Mouse (Mus musculus) spleen, adult 12 weeks (tissue): Measurements from ENCODE around the gene Dnajb1.

Experiments used
- DNase-seq: peaks from one replicate; pipeline ENCODE4 v3.0.0; 2022; ENCODE audit warnings: low spot score

Dnajb1 gene

DNA sequence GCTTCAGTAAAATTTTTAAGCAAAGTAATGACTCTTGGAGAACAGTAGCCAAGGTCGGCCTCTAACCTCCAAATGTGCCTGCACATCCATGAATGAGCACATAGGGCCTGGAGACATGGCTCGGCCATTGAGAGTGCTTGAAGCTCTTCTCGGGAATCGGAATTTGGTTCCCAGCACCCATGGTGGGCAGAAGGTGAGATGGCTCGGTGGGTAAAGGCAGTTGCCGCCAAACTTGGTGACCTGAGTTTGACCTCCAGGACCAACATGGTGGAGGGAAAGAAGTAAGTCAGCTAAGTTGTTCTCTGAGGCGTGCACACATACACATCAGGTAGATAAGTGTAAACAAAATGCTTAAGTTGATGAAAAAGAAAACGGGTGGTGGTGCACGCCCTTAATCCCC lies 48.0 kb downstream of the Dnajb1 start:
- DNase-seq: no peak

DNA sequence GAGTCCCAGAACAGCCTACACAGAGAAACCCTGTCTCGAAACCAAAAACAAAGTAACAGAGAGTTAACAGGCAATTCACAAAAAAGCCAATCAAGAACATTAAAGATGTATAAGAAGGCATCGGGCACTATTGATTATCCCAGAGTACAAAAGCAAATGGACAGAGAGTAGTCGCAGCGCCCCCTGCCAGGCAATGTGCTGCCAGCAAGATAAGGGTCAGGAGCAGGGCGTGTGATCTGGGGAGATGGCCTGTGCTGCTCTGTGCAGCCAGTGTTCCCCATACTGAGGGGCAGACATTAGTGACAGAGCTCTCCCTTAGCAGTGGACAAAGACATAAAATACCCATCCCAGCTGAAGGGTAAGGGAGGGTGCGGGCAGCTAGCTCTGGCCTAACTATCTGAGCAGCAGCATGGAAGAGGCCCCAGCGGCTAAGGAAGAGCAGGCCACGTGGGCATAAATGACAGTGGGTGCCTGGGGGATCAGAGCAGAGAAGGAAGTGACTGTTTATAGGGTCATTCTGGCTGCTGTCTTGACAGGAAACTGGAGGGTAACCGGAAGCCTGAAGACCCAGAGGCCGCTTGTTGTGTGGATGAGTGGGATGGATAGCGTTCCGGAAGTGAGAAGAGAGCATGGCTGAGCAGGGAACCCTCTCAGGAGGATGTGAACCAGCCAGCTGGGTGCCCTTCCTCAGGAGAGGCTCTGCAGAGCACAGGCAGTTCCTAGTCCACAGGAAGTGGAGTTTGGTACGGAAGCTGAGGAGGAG lies 48.7 kb downstream of the Dnajb1 start:
- no peak for DNase-seq

DNA sequence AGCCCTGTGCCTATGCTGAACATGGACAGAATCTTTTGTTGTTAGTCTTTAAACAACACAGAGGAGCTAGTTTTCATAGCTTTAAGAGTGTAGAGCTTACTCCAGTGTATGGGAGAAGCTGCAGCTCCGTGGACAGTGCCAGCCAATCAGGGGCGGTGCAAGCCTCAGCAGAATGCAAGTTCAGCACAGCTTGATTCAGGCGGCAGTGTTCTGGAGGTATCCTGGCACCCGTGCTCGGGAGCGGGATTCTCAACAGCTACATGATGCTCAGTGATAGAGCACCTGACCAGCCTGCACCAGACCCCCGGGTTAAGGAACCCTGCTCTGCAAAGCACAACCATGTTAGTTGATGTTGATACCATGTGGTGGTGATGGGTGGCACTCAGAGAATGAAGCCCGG lies 52.6 kb downstream of the Dnajb1 start:
- DNase-seq: no peak

- no peak for DNase-seq
These were observed 53.1 kb downstream of the Dnajb1 start for GRCm38 (mm10) chr8:83660995-83661680.
